Mouse (Mus musculus): ENCODE data around the gene Nr0b2.
A peak's percentile ranks its signal among the peaks of the same experiment; 100 is the strongest.

The Nr0b2 gene

GRCm38 (mm10) chr4:133561622-133562021 is 8.4 kb downstream of the Nr0b2 start:
- DNase-seq (ENCODE audit: low read depth), result no peak

- DNase-seq (ENCODE audit: low read depth), result no peak
These were observed 10.0 kb downstream of the Nr0b2 start for GRCm38 (mm10) chr4:133563123-133563571.

- no peak for DNase-seq (ENCODE audit: low read depth)
These were observed 14.1 kb downstream of the Nr0b2 start for GRCm38 (mm10) chr4:133567251-133567650.

GRCm38 (mm10) chr4:133569291-133570065 is 16.3 kb downstream of the Nr0b2 start:
- no peak for DNase-seq (ENCODE audit: low read depth)

- DNase-seq (ENCODE audit: low read depth), result no peak
These were observed 16.9 kb downstream of the Nr0b2 start for GRCm38 (mm10) chr4:133570066-133570466.

GRCm38 (mm10) chr4:133574070-133574842 is 21.1 kb downstream of the Nr0b2 start, which contains the start of gene Gpatch3:
TSS of gene Gpatch3 (plus strand) at chr4:133574745.
- DNase-seq (ENCODE audit: low read depth), result peak; percentile 89

GRCm38 (mm10) chr4:133574843-133575202 is 21.6 kb downstream of the Nr0b2 start:
- DNase-seq (ENCODE audit: low read depth), result no peak

GRCm38 (mm10) chr4:133577983-133578382 is 24.8 kb downstream of the Nr0b2 start:
- no peak for DNase-seq (ENCODE audit: low read depth)

- no peak for DNase-seq (ENCODE audit: low read depth)
These were observed 30.5 kb downstream of the Nr0b2 start for GRCm38 (mm10) chr4:133583690-133584058.

- DNase-seq (ENCODE audit: low read depth), result peak; percentile 88
These were observed 31.1 kb downstream of the Nr0b2 start, which contains the start of gene Gpn2 for GRCm38 (mm10) chr4:133584059-133584951. TSS of gene Gpn2 (plus strand) at chr4:133584362.

- DNase-seq (ENCODE audit: low read depth), result peak; percentile 50
These were observed 39.4 kb downstream of the Nr0b2 start for GRCm38 (mm10) chr4:133592570-133592969.

GRCm38 (mm10) chr4:133595538-133595937 is 42.4 kb downstream of the Nr0b2 start:
- no peak for DNase-seq (ENCODE audit: low read depth)

GRCm38 (mm10) chr4:133596084-133596483 is 42.9 kb downstream of the Nr0b2 start:
- DNase-seq (ENCODE audit: low read depth), result no peak

GRCm38 (mm10) chr4:133598616-133599015 is 45.4 kb downstream of the Nr0b2 start:
- no peak for DNase-seq (ENCODE audit: low read depth)

- DNase-seq (ENCODE audit: low read depth), result no peak
These were observed 45.9 kb downstream of the Nr0b2 start for GRCm38 (mm10) chr4:133599116-133599515.

- DNase-seq (ENCODE audit: low read depth), result peak; percentile 75
These were observed 46.4 kb downstream of the Nr0b2 start for GRCm38 (mm10) chr4:133599571-133600073.

GRCm38 (mm10) chr4:133600306-133600705 is 47.1 kb downstream of the Nr0b2 start:
- DNase-seq (ENCODE audit: low read depth), result no peak

GRCm38 (mm10) chr4:133601721-133602218 is 48.6 kb downstream of the Nr0b2 start, which contains the start of gene Sfn:
TSS of gene Sfn (minus strand) at chr4:133602168.
- DNase-seq (ENCODE audit: low read depth), result no peak

- DNase-seq (ENCODE audit: low read depth), result no peak
These were observed 49.9 kb downstream of the Nr0b2 start for GRCm38 (mm10) chr4:133603056-133603455.

- no peak for DNase-seq (ENCODE audit: low read depth)
These were observed 51.0 kb downstream of the Nr0b2 start for GRCm38 (mm10) chr4:133604175-133604574.

- no peak for DNase-seq (ENCODE audit: low read depth)
These were observed 51.7 kb downstream of the Nr0b2 start for GRCm38 (mm10) chr4:133604856-133605255.

GRCm38 (mm10) chr4:133605330-133605729 is 52.2 kb downstream of the Nr0b2 start:
- no peak for DNase-seq (ENCODE audit: low read depth)
